Mouse (Mus musculus) layer of hippocampus, adult 8-10 months (tissue): ENCODE results near the gene Grk4. TPM values are rescaled to one million over a fixed set of nuclear protein-coding genes. Genes with fewer than 3 reads are reported as not detected.
"Not testable (repeated sequence)": the region's sequence is repeated elsewhere in the genome, so short reads cannot be mapped to it uniquely, and the experiment has no call there.

Experiments
- DNase-seq, 2 experiments: peaks; one replicate each; pipeline ENCODE4 v3.0.0; 2022; ENCODE audit warnings: low spot score in 2 of 2
- microRNA-seq, 2 experiments: library from miRNA; unstranded; fragments of <30 nt; microRNA quantifications; one replicate each; pipeline ENCODE4 v1.2.0; 2022
- total RNA-seq, 4 experiments: library from RNA; stranded (reverse); gene quantifications; 2 replicates each; pipeline ENCODE4 v1.2.4; 2022

Gene Grk4
- total RNA-seq, 4 experiments from 2014 or later = 4.1 to 8.5 (median 5.7) TPM

DNA sequence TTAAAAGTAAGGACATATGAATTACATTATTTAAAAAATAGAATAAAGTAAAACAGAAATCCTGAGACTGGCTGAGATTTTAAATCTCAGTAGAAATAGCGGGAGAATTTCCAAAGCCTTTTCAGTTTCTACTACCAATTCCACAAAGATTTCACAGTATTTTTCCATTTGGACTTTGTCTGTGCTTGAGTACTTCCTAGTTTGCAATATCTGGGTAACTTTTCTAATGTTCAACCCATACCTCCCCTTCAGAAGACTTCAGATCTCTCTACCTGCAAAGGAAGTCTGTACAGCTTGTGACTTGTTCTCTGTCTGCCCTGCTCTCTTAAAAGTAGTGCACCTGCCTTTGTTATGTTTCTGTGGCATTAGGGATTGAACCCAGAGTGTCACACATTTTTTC, 48.3 kb downstream of the Grk4 start:
- DNase-seq = no peak

DNA sequence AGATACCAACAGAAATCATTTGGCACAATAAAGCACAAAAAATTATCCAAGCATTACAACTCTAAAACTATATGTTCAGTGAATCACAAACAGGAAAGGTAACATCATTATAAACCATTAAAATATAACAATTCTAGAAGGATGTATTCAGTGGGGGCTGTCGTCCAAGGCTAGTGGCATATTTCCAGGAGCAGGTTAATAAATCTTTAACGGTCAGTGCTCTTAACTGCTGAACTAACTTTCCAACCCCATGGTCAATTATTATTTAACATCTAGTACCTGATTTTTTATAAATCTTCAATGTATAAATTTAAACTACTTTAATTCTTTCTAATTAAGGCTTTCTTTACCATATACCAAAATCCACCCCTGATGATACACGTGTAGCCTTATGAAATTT, 54.2 kb downstream of the Grk4 start:
- not testable (repeated sequence) for DNase-seq

DNA sequence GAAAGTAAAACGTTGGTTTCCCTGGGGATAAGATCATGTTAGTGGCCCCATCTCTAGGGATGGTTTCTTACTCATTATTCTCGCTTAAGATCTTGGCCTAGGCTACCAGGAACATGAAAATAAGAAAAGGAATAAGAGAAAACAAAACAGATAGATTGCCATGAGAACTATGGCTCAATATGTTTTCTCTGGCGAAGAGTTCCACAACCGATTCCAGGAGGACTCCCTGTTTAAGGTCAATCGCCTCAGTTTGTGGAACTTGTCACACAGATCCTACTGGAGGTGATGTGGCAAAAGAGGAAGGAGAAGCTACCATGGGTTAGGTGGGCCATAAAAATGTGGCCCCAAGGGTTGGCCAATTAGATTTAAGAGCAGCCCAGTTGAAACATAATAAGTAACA, 54.6 kb downstream of the Grk4 start:
- DNase-seq = no peak

DNA sequence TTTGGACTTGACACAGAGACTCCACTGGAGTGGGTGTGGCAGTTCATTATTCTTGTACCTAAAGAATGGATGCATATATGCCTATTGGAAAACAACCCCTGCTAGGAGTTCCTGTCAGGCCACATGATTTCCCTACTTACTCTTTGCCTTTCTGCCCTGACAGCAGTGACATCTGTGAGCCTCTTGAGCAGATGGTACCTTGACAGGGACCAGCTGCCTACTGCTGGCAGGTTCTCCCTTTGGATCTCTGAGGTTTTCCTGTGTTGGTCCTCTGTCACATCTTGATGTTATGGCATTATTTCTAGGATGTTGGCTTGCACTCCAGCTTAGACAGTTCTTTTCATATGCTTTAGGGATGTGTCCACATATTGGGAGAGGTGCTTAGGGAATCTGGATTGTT, 69.0 kb downstream of the Grk4 start:
- DNase-seq = no peak

DNA sequence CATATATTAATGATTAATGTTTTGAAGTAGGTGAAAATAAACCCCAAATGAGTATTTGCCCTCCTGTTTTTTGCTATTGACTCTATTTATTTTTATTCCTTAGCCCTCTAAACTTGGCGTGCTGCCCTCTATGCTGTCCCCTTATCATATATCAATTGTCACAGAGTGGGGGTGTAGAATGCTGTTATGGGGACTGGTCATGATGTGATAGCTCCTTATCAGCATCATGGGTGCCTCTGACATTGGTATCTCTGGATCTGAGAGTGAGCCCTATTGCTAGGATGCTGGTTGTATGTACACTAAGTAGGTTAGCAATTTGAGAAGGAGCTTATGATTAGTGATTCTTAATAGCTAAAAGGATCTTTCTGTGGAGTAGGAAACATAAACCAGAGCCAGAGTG, 70.1 kb downstream of the Grk4 start:
- DNase-seq = no peak

DNA sequence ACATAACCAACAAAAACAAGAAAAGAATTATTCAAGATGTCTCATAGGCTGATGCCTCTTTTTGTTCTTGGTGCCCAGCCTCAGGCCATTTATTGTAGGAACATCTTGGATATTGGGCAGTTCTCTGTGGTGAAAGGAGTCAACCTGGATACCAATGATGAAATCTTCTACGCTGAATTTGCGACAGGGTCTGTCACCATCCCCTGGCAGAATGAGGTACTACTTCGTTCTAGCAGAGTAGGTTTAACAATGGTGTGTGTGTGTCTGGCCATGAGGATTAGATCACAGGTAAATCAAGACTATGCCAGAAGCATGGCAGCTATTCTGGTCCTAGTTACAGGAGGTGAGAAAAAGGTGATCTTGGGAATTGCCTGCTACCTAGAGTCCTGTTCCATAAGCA, 91.3 kb downstream of the Grk4 start:
- no peak for DNase-seq

DNA sequence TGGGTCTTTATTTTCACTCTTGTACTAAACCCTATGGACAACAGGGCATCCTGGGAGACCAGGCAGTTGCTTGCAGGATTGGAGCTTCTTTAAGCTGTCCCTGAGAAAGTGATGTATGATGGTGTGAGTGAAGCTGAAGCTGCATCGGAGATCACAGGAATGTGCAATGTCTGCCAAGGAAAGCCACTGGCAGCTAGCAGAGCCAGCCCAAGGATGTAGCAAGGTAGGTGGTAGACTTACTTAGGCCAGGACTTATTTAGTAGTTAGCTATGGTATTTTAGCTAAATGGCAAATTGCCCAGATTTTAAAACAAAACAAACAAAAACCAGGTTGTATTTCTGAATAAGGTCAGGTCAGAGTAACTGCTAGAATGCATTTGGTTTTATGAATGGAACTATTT, 98.6 kb downstream of the Grk4 start:
- no peak for DNase-seq

DNA sequence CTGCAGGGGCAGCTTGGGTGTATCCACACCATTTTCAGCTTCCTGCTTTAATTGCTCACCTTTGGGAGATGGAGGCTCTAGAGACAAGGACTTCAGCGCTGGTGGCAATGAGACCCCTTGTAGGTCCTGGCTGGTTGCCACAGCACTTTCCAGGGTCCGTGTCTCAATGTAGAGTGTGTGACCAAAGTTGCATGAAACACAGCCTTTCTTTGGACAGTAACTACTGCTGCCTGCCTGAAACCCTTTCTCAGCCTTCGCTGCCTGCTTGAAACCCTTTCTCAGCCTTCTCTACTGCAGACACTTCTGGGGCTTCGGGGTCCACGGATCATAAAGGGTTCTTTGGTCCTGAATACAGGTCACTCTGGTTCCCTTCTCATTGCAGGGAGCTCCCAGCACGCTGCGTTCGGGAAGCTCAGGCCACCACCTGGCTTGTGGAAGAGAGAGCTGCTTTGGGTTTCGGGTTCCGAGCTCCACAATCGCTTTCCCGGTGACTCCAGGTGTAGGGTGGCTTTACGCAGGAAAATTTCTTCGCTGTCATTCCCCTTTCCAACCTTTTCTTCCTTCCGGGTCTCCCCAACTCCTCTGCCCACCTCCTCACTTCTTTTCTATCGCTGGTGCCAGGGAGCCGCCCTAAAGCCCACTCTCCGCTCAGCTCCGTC, 100.8 kb downstream of the Grk4 start:
- DNase-seq = no peak

DNA sequence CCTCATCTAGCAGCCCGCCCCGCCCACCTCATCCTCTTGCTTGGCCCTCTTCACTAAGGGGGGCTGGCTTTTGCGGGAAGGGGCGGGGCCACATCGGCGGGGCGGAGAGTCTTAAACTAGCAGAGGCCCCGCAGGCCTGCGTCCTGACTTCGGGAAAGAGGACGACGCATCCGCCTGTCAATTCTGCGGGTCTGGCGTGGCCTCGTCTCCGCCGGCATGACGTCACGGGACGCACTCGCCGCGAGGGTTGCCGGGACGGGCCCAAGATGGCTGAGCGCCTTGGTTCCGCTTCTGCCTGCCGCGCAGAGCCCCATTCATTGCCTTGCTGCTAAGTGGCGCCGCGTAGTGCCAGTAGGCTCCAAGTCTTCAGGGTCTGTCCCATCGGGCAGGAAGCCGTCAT, 101.3 kb downstream of the Grk4 start, which contains the start of gene Htt:
Htt (plus strand) TSS at position 232 of the 400 bp plus-strand sequence.
- peak; percentile 97 to 98 for DNase-seq

DNA sequence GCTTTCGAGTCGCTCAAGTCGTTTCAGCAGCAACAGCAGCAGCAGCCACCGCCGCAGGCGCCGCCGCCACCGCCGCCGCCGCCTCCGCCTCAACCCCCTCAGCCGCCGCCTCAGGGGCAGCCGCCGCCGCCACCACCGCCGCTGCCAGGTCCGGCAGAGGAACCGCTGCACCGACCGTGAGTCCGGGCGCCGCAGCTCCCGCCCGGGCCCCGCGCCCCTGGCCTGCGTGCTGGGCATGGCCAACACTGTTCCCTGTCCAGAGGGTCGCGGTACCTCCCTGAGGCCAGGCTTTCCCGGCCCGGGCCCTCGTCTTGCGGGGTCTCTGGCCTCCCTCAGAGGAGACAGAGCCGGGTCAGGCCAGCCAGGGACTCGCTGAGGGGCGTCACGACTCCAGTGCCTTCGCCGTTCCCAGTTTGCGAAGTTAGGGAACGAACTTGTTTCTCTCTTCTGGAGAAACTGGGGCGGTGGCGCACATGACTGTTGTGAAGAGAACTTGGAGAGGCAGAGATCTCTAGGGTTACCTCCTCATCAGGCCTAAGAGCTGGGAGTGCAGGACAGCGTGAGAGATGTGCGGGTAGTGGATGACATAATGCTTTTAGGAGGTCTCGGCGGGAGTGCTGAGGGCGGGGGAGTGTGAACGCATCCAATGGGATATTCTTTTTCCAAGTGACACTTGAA, 101.9 kb downstream of the Grk4 start:
- DNase-seq = peak; percentile 30 to 57

DNA sequence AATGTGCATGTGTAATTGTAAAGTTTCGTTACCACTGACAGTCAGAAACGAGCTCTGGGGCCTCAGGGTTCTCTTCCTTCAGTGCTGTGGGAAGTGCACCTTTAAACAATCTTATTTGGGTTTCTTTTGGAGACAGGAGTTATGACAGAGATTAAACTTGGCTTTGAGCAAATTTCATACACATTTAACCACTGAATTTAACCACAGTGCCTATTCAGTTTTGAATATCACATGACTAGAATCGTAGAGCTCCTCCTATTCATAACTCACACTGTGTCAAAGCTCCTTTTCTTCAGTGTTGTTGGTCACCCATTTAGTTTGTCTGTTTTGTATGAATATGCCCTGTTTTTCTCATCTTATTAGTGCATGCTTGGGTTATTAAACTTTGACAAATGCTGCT, 111.6 kb downstream of the Grk4 start:
- no peak for DNase-seq

DNA sequence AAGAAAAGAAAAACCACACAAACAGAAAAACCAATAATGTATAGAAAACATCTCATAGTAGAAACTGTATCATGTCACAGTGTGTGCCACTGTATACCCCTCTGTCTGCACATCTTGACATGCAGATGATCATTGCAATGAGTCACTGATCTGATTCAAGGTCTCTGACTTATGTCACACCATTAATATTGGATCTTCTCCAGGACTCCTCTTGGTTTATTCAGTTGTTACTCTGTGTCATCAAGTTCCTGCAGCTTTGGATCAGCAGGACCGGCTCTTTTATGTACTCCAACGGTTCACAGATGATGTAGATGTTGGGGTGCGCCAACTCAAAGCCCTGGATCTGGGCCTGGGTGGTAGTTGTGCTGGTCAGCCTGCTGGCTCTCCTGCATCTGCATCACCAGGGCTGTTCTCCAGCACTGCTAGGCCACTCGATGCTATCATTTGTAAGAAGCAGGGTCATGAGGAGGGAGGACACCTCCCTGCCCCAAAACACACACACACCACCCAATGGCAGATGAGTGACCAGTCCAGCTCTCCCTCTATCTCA, 112.6 kb downstream of the Grk4 start:
- no peak for DNase-seq

DNA sequence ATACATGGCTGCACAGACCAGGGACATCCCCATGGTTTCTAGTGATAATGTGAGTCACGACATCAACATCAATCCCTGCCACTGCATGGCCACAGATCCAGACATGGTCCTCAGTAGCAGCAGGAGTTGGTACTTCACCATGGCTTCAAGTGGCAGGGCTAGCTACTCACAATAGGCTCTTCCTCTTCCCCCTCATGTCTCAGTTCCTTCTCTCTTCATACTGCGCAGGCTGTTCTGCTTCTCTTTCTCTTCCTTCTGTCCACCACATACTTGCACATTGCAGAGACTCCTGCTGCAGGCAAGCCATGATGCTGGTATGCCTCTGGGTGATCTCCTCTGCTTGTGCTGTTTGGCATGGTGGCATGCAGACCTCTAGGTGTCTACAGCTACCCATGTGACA, 113.2 kb downstream of the Grk4 start:
- DNase-seq = no peak

DNA sequence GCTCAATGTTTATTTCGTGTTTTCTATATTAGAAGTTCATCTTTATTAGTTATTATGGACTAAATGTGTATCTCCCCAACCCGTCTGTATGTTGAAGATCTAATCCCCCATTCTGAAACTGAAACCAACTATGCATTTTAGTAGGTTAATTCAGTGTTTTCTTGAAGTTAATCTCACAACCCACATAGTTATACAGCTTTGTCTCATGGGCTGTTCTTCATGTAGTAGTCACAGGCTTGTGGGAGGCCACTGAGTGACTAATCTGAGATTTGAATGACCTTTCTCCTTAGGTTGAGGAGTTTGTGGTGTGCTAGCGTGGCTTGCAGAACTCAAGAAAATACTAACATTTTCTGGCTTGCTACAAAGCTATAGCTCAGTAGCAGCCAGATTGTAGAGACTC, 124.8 kb downstream of the Grk4 start:
- no peak for DNase-seq

DNA sequence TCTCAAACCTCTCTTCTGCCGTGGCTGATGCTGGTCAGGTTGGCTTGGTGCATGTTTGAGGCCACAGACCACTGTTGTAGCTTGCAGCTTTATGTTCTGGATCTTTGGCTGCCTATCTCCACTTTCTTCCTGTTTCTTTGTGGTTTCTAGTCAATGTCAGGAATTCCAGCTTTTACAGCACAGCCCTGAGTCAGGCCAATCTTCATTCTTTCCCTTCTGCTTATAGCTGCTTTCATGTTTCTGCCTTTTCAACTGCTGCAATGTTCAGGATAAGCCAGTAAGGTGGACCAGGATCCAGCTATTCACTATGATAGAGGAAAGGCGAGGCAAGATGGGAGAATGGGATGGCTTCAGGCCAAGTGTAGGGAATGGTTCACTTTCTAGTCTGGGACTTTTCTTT, 131.0 kb downstream of the Grk4 start:
- no peak for DNase-seq

DNA sequence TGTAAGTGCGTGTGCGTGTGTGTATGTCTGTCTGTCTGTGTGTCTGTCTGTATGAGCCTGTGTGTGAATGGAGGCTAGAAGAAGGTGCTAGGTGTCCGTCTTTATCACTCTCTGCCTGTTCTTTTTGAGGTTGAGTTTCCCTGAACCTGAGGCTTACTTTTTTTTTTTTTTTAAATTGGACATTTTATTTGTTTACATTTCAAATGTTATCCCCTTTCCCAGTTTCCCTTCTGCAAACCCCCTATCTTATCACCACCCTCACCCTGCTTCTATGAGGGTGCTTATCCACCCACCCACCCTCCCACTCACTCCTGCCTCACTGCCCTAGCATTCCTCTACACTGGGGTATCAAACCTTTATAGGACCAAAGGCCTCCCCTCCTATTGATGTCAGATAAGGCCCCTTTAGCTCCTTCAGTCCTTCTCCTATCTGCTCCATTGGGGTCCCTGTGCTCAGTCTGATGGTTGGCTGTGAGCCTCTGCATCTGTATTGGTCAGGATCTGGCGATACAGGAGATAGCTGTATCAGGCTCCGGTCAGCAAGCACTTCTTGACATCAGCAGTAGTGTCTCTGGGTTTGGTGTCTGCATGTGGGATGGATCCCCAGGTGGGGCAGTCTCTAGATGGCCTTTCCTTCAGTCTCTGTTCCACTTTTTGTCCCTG, 140.2 kb downstream of the Grk4 start:
- no peak for DNase-seq

Small RNA genes within 50 kb of the gene (microRNA-seq; reads per million reads assigned to microRNA genes)
- gene Mir467g = 0 reads per million in 2 experiments

Other genes starting within 250 kb of the Grk4 start
- 10 to 100 TPM; 27.2 to 36.7 (median 33.1) TPM for gene Tnip2, start 146.4 kb upstream of the Grk4 start, total RNA-seq
- 10 to 100 TPM in 2 of 4 experiments, 1 to 10 TPM in 2; 3.8 to 13.5 (median 8.5) TPM for gene Sh3bp2, start 134.5 kb upstream of the Grk4 start, total RNA-seq
- gene Add1, start 86.7 kb upstream of the Grk4 start, total RNA-seq = 100 to 1,000 TPM; 394 to 417 (median 404) TPM
- 10 to 100 TPM; 39.6 to 50.6 (median 46.0) TPM for gene Mfsd10, start 23.2 kb upstream of the Grk4 start, total RNA-seq
- 10 to 100 TPM; 11.5 to 18.2 (median 16.6) TPM for gene Nop14, start 231 bp upstream of the Grk4 start, total RNA-seq
- 10 to 100 TPM; 71.0 to 94.2 (median 80.1) TPM for gene Htt, start 101.4 kb downstream of the Grk4 start, total RNA-seq
- 1 to 10 TPM; 6.4 to 7.1 (median 6.9) TPM for gene Msantd1, start 247.6 kb downstream of the Grk4 start, total RNA-seq